Mouse (Mus musculus): ENCODE data around the gene Golm1. TPM values are rescaled to one million over a fixed set of nuclear protein-coding genes. Genes with fewer than 3 reads are reported as not detected.

Golm1 gene
- polyA plus RNA-seq, 1 experiment from 2014 or later = 31.8 TPM

DNA sequence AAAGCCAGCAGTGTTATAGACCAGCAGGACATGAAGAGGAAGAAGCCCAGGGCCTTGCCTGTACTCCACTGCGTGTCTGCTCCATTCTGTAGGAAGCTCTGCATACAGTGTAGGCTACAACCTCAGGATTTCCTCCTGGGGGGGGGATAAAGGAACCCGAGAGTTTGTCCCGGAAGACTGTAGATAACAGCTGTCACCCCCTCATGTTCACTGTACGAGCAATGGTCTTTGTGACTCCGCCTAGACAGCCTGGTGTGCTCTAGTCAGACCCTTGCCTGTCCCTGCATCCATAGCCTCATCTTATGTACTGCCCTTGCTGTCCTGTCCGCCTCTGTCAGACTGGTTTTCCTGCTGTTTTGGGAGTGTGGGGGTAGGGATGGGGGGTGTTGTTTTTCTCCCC, 57.1 kb downstream of the Golm1 start:
- H3K4me1 ChIP-seq (ENCODE audit: insufficient read depth, low read depth, low read length) = no peaks in the 10 kb centered on the region
- DNase-seq (ENCODE audit: low spot score) (no peak), ATAC-seq (no peak)
- no peak for TF ChIP-seq CTCF (IDR thresholded peaks at IDR 0.05)
- no peak for TF ChIP-seq EP300 (IDR thresholded peaks at IDR 0.05)
- 76% methylated on average over 6 of the region's 6 CpGs for WGBS
- H3K27ac ChIP-seq (ENCODE audit: low read length) = no peak overlapping the region
- H3K27me3 ChIP-seq (replicated peaks; ENCODE audit: insufficient read depth, low read length) = no peaks in the 10 kb centered on the region
- no peak overlapping the region for H3K4me3 ChIP-seq (ENCODE audit: low read depth, low read length)
- no peak overlapping the region for H3K4me2 ChIP-seq (replicated peaks; ENCODE audit: low read depth, low read length)
- H3K9ac ChIP-seq (replicated peaks; ENCODE audit: low read depth) = no peak overlapping the region
- H3K36me3 ChIP-seq (ENCODE audit: insufficient read depth, low read length) = peaks cover 34% of the 10 kb centered on the region
- H3K9me3 ChIP-seq (ENCODE audit: low read length) = no peaks in the 10 kb centered on the region

DNA sequence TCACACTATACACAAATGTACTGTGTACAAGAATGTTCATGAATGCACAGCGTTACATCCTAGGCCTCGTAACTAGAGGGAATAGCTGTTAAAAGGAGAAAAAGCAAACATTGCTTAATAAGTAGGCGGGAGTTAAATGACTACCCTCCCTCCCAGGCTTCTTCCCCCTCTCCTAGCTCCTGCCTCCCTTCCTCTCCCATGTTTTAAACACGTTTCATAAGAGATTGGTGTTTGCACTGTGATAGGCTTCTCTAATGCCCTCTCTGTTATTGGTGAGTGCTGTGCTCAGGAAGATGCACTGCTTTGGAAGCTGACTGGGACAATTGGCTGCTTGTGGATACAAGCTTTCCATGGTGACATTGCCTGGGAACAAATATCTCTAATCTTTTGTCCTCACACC, 60.1 kb downstream of the Golm1 start:
- H3K4me2 ChIP-seq (replicated peaks; ENCODE audit: low read depth, low read length) = no peak overlapping the region
- H3K36me3 ChIP-seq (ENCODE audit: insufficient read depth, low read length) = peaks cover 23% of the 10 kb centered on the region; the same call in 1 of the 2 replicates
- ATAC-seq = peak; percentile 47
- H3K4me3 ChIP-seq (ENCODE audit: low read depth, low read length) = no peak overlapping the region
- H3K27me3 ChIP-seq (replicated peaks; ENCODE audit: insufficient read depth, low read length) = no peaks in the 10 kb centered on the region
- no peak overlapping the region for H3K9ac ChIP-seq (replicated peaks; ENCODE audit: low read depth)
- H3K4me1 ChIP-seq (ENCODE audit: insufficient read depth, low read depth, low read length) = no peaks in the 10 kb centered on the region
- WGBS = 44% methylated on average over 4 of the region's 4 CpGs
- no peak overlapping the region for H3K27ac ChIP-seq (ENCODE audit: low read length)
- DNase-seq (ENCODE audit: low spot score) = peak; percentile 41
- TF ChIP-seq EP300 (IDR thresholded peaks at IDR 0.05) (no peak), CTCF (IDR thresholded peaks at IDR 0.05) (no peak)
- H3K9me3 ChIP-seq (ENCODE audit: low read length) = no peaks in the 10 kb centered on the region

DNA sequence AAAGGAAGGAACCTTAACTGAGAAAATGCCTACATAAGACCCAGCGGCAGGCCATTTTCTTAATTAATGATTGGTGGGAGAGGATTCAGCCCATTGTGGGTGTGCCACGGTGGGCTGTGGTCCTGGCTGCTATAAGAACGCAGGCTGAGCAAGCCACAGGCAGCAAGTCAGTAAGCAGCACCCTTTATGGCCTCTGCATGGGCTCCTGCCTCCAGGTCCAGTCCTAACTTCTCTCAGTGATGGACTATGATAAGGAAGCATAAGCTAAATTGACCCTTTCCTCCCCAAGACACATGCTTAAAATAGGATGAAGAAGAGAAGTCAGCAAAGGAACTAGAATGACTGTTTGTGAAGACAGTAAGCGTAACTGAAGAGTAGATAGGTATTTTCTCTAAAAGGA, 60.5 kb downstream of the Golm1 start:
- no peak for DNase-seq (ENCODE audit: low spot score)
- H3K9me3 ChIP-seq (ENCODE audit: low read length) = no peaks in the 10 kb centered on the region
- H3K4me2 ChIP-seq (replicated peaks; ENCODE audit: low read depth, low read length) = no peak overlapping the region
- no peak overlapping the region for H3K9ac ChIP-seq (replicated peaks; ENCODE audit: low read depth)
- no peak for ATAC-seq
- no peak for TF ChIP-seq EP300 (IDR thresholded peaks at IDR 0.05)
- TF ChIP-seq CTCF (IDR thresholded peaks at IDR 0.05) = no peak
- H3K4me3 ChIP-seq (ENCODE audit: low read depth, low read length) = no peak overlapping the region
- peaks cover 24% of the 10 kb centered on the region; the same call in 1 of the 2 replicates for H3K36me3 ChIP-seq (ENCODE audit: insufficient read depth, low read length)
- no peaks in the 10 kb centered on the region for H3K4me1 ChIP-seq (ENCODE audit: insufficient read depth, low read depth, low read length)
- 84% methylated on average over 4 of the region's 4 CpGs for WGBS
- H3K27me3 ChIP-seq (replicated peaks; ENCODE audit: insufficient read depth, low read length) = no peaks in the 10 kb centered on the region
- no peak overlapping the region for H3K27ac ChIP-seq (ENCODE audit: low read length)

DNA sequence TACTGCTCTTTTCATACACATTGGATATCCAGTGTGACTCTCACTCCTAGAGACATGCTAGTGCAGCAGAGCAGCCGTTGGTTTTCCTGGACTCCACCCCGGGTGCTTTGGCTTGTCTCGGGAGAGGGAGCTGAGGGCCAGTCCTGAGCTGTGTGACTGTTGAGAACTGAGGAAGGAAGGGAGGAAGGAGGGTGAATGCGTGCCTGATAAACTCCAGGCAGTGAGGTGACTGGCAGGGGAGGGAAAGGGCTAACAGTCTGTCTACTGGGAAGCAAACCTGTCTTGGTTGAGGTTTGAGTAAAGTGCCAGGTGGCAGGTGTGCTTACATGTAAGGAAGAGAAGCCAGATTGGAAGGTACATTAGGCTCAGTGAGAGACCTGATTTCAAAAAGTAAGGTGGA, 61.7 kb downstream of the Golm1 start:
- no peak overlapping the region for H3K27ac ChIP-seq (ENCODE audit: low read length)
- WGBS = 50% methylated on average over 4 of the region's 4 CpGs
- no peaks in the 10 kb centered on the region for H3K4me1 ChIP-seq (ENCODE audit: insufficient read depth, low read depth, low read length)
- H3K27me3 ChIP-seq (replicated peaks; ENCODE audit: insufficient read depth, low read length) = no peaks in the 10 kb centered on the region
- peaks cover 26% of the 10 kb centered on the region; the same call in 1 of the 2 replicates for H3K36me3 ChIP-seq (ENCODE audit: insufficient read depth, low read length)
- H3K4me3 ChIP-seq (ENCODE audit: low read depth, low read length) = no peak overlapping the region
- no peak for DNase-seq (ENCODE audit: low spot score)
- no peak overlapping the region for H3K9ac ChIP-seq (replicated peaks; ENCODE audit: low read depth)
- no peaks in the 10 kb centered on the region for H3K9me3 ChIP-seq (ENCODE audit: low read length)
- TF ChIP-seq CTCF (IDR thresholded peaks at IDR 0.05) = no peak
- TF ChIP-seq EP300 (IDR thresholded peaks at IDR 0.05) = no peak
- no peak for ATAC-seq
- no peak overlapping the region for H3K4me2 ChIP-seq (replicated peaks; ENCODE audit: low read depth, low read length)

DNA sequence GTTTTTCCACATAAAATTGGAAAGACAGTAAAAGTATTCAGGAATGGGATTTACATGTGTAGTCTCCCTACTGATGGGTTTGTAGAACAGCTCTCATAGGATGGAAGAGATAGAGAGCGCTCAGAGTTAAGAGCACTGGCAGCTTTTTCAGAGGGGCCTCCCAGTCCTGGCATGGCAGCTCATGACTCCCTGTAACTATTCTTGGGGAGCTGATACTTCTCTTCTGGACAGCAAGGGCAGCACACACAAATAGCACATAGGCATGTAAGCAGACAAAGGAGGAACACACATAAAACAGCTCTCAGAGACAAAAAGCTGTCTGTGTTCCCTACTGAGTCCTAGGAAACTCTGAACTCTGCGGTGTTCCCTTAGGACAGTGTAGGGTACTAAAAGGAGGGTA, 65.2 kb downstream of the Golm1 start:
- no peak overlapping the region for H3K4me3 ChIP-seq (ENCODE audit: low read depth, low read length)
- WGBS = 90% methylated on average over 2 of the region's 2 CpGs
- H3K27ac ChIP-seq (ENCODE audit: low read length) = no peak overlapping the region
- H3K4me2 ChIP-seq (replicated peaks; ENCODE audit: low read depth, low read length) = no peak overlapping the region
- H3K9me3 ChIP-seq (ENCODE audit: low read length) = no peaks in the 10 kb centered on the region
- no peak overlapping the region for H3K9ac ChIP-seq (replicated peaks; ENCODE audit: low read depth)
- H3K36me3 ChIP-seq (ENCODE audit: insufficient read depth, low read length) = peaks cover 22% of the 10 kb centered on the region; the same call in 1 of the 2 replicates
- no peak for DNase-seq (ENCODE audit: low spot score)
- ATAC-seq = no peak
- TF ChIP-seq CTCF (IDR thresholded peaks at IDR 0.05) (no peak), EP300 (IDR thresholded peaks at IDR 0.05) (no peak)
- no peaks in the 10 kb centered on the region for H3K27me3 ChIP-seq (replicated peaks; ENCODE audit: insufficient read depth, low read length)
- H3K4me1 ChIP-seq (ENCODE audit: insufficient read depth, low read depth, low read length) = no peaks in the 10 kb centered on the region

DNA sequence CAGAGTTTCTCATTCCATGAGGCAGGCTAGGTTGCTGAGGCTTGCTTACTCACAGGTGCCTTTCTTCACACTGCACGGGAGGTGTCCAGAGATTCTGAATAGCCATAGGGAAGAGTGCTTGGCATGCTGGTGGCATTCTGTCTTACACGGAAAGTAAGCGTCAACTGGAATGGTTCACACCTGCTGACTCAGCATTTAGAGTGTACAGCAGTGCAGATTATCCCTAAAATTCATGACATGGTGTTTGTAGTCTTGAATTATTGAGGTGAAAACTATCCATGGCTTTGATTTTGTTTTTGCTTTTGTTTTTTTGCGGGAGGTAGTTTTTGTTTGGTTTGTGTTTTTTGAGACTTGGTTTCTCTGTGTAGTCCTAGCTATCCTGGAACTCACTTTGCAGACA, 65.7 kb downstream of the Golm1 start:
- Histone ChIP-seq H3K27me3 (replicated peaks; ENCODE audit: insufficient read depth, low read length) (no peaks in the 10 kb centered on the region), H3K9me3 (ENCODE audit: low read length) (no peaks in the 10 kb centered on the region), H3K4me3 (ENCODE audit: low read depth, low read length) (no peak overlapping the region), H3K4me2 (replicated peaks; ENCODE audit: low read depth, low read length) (no peak overlapping the region), H3K36me3 (ENCODE audit: insufficient read depth, low read length) (peaks cover 22% of the 10 kb centered on the region; the same call in 1 of the 2 replicates), H3K27ac (ENCODE audit: low read length) (no peak overlapping the region), H3K9ac (replicated peaks; ENCODE audit: low read depth) (no peak overlapping the region), H3K4me1 (ENCODE audit: insufficient read depth, low read depth, low read length) (no peaks in the 10 kb centered on the region)
- no peak for TF ChIP-seq EP300 (IDR thresholded peaks at IDR 0.05)
- TF ChIP-seq CTCF (IDR thresholded peaks at IDR 0.05) = no peak
- DNase-seq (ENCODE audit: low spot score) (no peak), ATAC-seq (no peak)
- WGBS = 85% methylated on average over 4 of the region's 4 CpGs
